Mouse (Mus musculus) liver, adult 2 months (tissue): Measurements from ENCODE around the gene Zfp384. TPM values are rescaled to one million over a fixed set of nuclear protein-coding genes. Genes with fewer than 3 reads are reported as not detected.
A peak's percentile ranks its signal among the peaks of the same experiment; 100 is the strongest.

Experiments used
- DNase-seq: peaks from one replicate; pipeline ENCODE4 v3.0.0-alpha.2; 2011; ENCODE audit warnings: low read depth, low spot score; ENCODE audit errors: extremely low read depth
- H3K27ac ChIP-seq: fragments of 200-500 bp; replicated peaks from 2 replicates; pipeline ENCODE4 v1.5.1; 2012; ENCODE audit warnings: low read depth, mild to moderate bottlenecking, control low read depth, inconsistent platforms, low read length; ENCODE audit not compliant: insufficient read depth
- H3K27me3 ChIP-seq: fragments of 200-500 bp; 2 replicates; pipeline ENCODE4 v1.6.1; 2012; ENCODE audit warnings: mild to moderate bottlenecking, moderate library complexity, low read length, inconsistent platforms; ENCODE audit not compliant: control insufficient read depth, insufficient read depth
- H3K36me3 ChIP-seq: fragments of 200-500 bp; 2 replicates; pipeline ENCODE4 v1.6.1; 2012; ENCODE audit warnings: low read length, inconsistent platforms; ENCODE audit not compliant: control insufficient read depth, insufficient read depth
- H3K4me1 ChIP-seq: fragments of 200-500 bp; 2 replicates; pipeline ENCODE4 v1.6.1; 2011; ENCODE audit warnings: low read length; ENCODE audit not compliant: control insufficient read depth, insufficient read depth
- H3K4me3 ChIP-seq: fragments of 200-500 bp; 2 replicates; pipeline ENCODE4 v1.5.1; 2011; ENCODE audit warnings: low read depth, mild to moderate bottlenecking, control low read depth, low read length, moderate library complexity; ENCODE audit not compliant: insufficient read depth
- H3K79me2 ChIP-seq: fragments of 200-500 bp; 2 replicates; pipeline ENCODE4 v1.6.1; 2012; ENCODE audit warnings: inconsistent platforms, mild to moderate bottlenecking, low read length, moderate library complexity; ENCODE audit not compliant: control insufficient read depth, insufficient read depth
- H3K9ac ChIP-seq: fragments of 200-500 bp; 2 replicates; pipeline ENCODE4 v1.6.1; 2012; ENCODE audit warnings: low read depth, mild to moderate bottlenecking, control low read depth, inconsistent platforms, low read length
- CTCF ChIP-seq: fragments of 200-500 bp; IDR thresholded peaks from 2 replicates; pipeline ENCODE4 v1.5.1; 2011; ENCODE audit warnings: low read depth, low read length, control low read depth
- POLR2A ChIP-seq: fragments of 200-500 bp; IDR thresholded peaks from 2 replicates; pipeline ENCODE4 v1.6.1; 2011; ENCODE audit warnings: low read length, control low read depth; ENCODE audit not compliant: insufficient read depth; ENCODE audit errors: extremely low read depth
- WGBS: fragments of 180-500 bp; shearing (Covaris S2); methylation state at CpG from one replicate; pipeline ENCODE4 v1.1.7; 2018; 5-methylcytosine and 5-hydroxymethylcytosine counted together
- polyA plus RNA-seq: library from polyadenylated mRNA; depleted of rRNA; stranded (reverse); fragments of >200 nt; gene quantifications from 2 replicates; pipeline ENCODE4 v1.2.3, GENCODE M21; 2012; rRNA removed
- total RNA-seq: library from RNA; depleted of rRNA; stranded (reverse); fragments of >200 nt; gene quantifications from 2 replicates; pipeline ENCODE4 v1.2.3, GENCODE M21; 2014; rRNA removed

Zfp384 gene
- total and polyA plus RNA-seq, 2 experiments: 7.6 to 34.7 TPM

GRCm38 (mm10) chr6:125073825-125074224 is 64.9 kb downstream of the Zfp384 start:
- Histone ChIP-seq H3K9ac (no peak overlapping the region), H3K4me3 (no peak overlapping the region), H3K4me1 (no peaks in the 10 kb centered on the region), H3K79me2 (no peaks in the 10 kb centered on the region), H3K27ac (no peak overlapping the region), H3K27me3 (no peaks in the 10 kb centered on the region), H3K36me3 (no peaks in the 10 kb centered on the region)
- WGBS: 67% methylated on average over 8 of the region's 8 CpGs
- no peak for DNase-seq
- TF ChIP-seq CTCF: no peak
- TF ChIP-seq POLR2A: no peak

- Histone ChIP-seq H3K27me3 (no peaks in the 10 kb centered on the region), H3K36me3 (no peaks in the 10 kb centered on the region), H3K4me1 (peaks cover 17% of the 10 kb centered on the region), H3K79me2 (no peaks in the 10 kb centered on the region), H3K27ac (no peak overlapping the region), H3K4me3 (peak overlapping the region; percentile 48; the same call in 1 of the 2 replicates), H3K9ac (peak overlapping the region; percentile 45)
- TF ChIP-seq CTCF: no peak
- no peak for TF ChIP-seq POLR2A
- WGBS: 27% methylated on average over 25 of the region's 25 CpGs
- no peak for DNase-seq
These were observed 72.4 kb downstream of the Zfp384 start for GRCm38 (mm10) chr6:125081394-125081793.

- DNase-seq: peak; percentile 84
- TF ChIP-seq CTCF (peak; percentile 87), POLR2A (0 out of 2 replicates have a peak, but pooled peaks have one; percentile 26)
- no peaks in the 10 kb centered on the region for H3K27me3 ChIP-seq
- H3K4me3 ChIP-seq: peak overlapping the region; percentile 48; the same call in 1 of the 2 replicates
- H3K79me2 ChIP-seq: no peaks in the 10 kb centered on the region
- peaks cover 17% of the 10 kb centered on the region for H3K4me1 ChIP-seq
- WGBS: 19% methylated on average over 45 of the region's 45 CpGs
- H3K9ac ChIP-seq: peak overlapping the region; percentile 45
- no peaks in the 10 kb centered on the region for H3K36me3 ChIP-seq
- peak overlapping the region; percentile 58 for H3K27ac ChIP-seq
These were observed 73.0 kb downstream of the Zfp384 start for GRCm38 (mm10) chr6:125081797-125082560.

- TF ChIP-seq POLR2A: no peak
- no peak for TF ChIP-seq CTCF
- Histone ChIP-seq H3K36me3 (no peaks in the 10 kb centered on the region), H3K9ac (no peak overlapping the region), H3K79me2 (no peaks in the 10 kb centered on the region), H3K4me3 (no peak overlapping the region), H3K27me3 (no peaks in the 10 kb centered on the region), H3K4me1 (peaks cover 23% of the 10 kb centered on the region), H3K27ac (peak overlapping the region; percentile 58)
- DNase-seq: peak; percentile 97
- 36% methylated on average over 7 of the region's 7 CpGs for WGBS
These were observed 73.9 kb downstream of the Zfp384 start for GRCm38 (mm10) chr6:125082801-125083386.

- Histone ChIP-seq H3K9ac (peak overlapping the region; percentile 8; the same call in 1 of the 2 replicates), H3K36me3 (no peaks in the 10 kb centered on the region), H3K79me2 (no peaks in the 10 kb centered on the region), H3K27ac (peak overlapping the region; percentile 40; the same call in 1 of the 2 replicates), H3K4me1 (peaks cover 31% of the 10 kb centered on the region), H3K27me3 (no peaks in the 10 kb centered on the region), H3K4me3 (no peak overlapping the region)
- peak; percentile 84 for DNase-seq
- 6% methylated on average over 4 of the region's 4 CpGs for WGBS
- TF ChIP-seq CTCF (peak; percentile 34; the same call in 1 of the 2 replicates), POLR2A (no peak)
These were observed 75.5 kb downstream of the Zfp384 start for GRCm38 (mm10) chr6:125084424-125084823.

Other genes with a start within 250 kb of the Zfp384 start
- gene Eno2, start 239.5 kb upstream of the Zfp384 start, total RNA-seq: 0.09 and 0.67 TPM in 2 replicates
- gene Eno2, start 239.5 kb upstream of the Zfp384 start, polyA plus RNA-seq: 0.19 and 0.34 TPM in 2 replicates
- gene Lrrc23, start 229.4 kb upstream of the Zfp384 start, total RNA-seq: not detected in 2 replicates
- gene Lrrc23, start 229.4 kb upstream of the Zfp384 start, polyA plus RNA-seq: not detected in 2 replicates
- gene Spsb2, start 200.5 kb upstream of the Zfp384 start, total RNA-seq: 9.9 and 14.1 TPM in 2 replicates
- gene Spsb2, start 200.5 kb upstream of the Zfp384 start, polyA plus RNA-seq: 20.1 and 21.6 TPM in 2 replicates
- gene Tpi1, start 194.8 kb upstream of the Zfp384 start, total RNA-seq: 422 and 433 TPM in 2 replicates
- gene Tpi1, start 194.8 kb upstream of the Zfp384 start, polyA plus RNA-seq: 491 and 524 TPM in 2 replicates
- gene Usp5, start 179.7 kb upstream of the Zfp384 start, total RNA-seq: 50.5 and 55.9 TPM in 2 replicates
- gene Usp5, start 179.7 kb upstream of the Zfp384 start, polyA plus RNA-seq: 47.9 and 49.3 TPM in 2 replicates
- gene Cdca3, start 179.6 kb upstream of the Zfp384 start, total RNA-seq: 1.1 and 3.2 TPM in 2 replicates
- gene Cdca3, start 179.6 kb upstream of the Zfp384 start, polyA plus RNA-seq: 2.1 and 2.6 TPM in 2 replicates
- gene Gnb3, start 168.9 kb upstream of the Zfp384 start, total RNA-seq: not detected in 2 replicates
- gene Gnb3, start 168.9 kb upstream of the Zfp384 start, polyA plus RNA-seq: not detected in 2 replicates
- 2.1 and 2.5 TPM in 2 replicates for gene P3h3, start 151.4 kb upstream of the Zfp384 start, total RNA-seq
- 2.5 and 3.0 TPM in 2 replicates for gene P3h3, start 151.4 kb upstream of the Zfp384 start, polyA plus RNA-seq
- 0.09 and 0.27 TPM in 2 replicates for gene Gpr162, start 145.2 kb upstream of the Zfp384 start, total RNA-seq
- 0.42 and 0.44 TPM in 2 replicates for gene Gpr162, start 145.2 kb upstream of the Zfp384 start, polyA plus RNA-seq
- 0.27 and 0.83 TPM in 2 replicates for gene Cd4, start 120.9 kb upstream of the Zfp384 start, total RNA-seq
- 0.19 and 0.46 TPM in 2 replicates for gene Cd4, start 120.9 kb upstream of the Zfp384 start, polyA plus RNA-seq
- 0.09 and 0.13 TPM in 2 replicates for gene Lag3, start 97.4 kb upstream of the Zfp384 start, total RNA-seq
- 0.39 and 0.67 TPM in 2 replicates for gene Lag3, start 97.4 kb upstream of the Zfp384 start, polyA plus RNA-seq
- 80.7 and 101 TPM in 2 replicates for gene Ptms, start 89.0 kb upstream of the Zfp384 start, total RNA-seq
- 2,256 and 3,281 TPM in 2 replicates for gene Ptms, start 89.0 kb upstream of the Zfp384 start, polyA plus RNA-seq
- 74.6 and 101 TPM in 2 replicates for gene Mlf2, start 77.8 kb upstream of the Zfp384 start, total RNA-seq
- gene Mlf2, start 77.8 kb upstream of the Zfp384 start, polyA plus RNA-seq: 265 and 285 TPM in 2 replicates
- gene Cops7a, start 43.6 kb upstream of the Zfp384 start, total RNA-seq: 35.8 and 46.6 TPM in 2 replicates
- gene Cops7a, start 43.6 kb upstream of the Zfp384 start, polyA plus RNA-seq: 165 and 170 TPM in 2 replicates
- gene Pianp, start 12.5 kb upstream of the Zfp384 start, total RNA-seq: 0.13 TPM in 1 of 2 replicates, not detected in the other
- 0.77 and 1.4 TPM in 2 replicates for gene Pianp, start 12.5 kb upstream of the Zfp384 start, polyA plus RNA-seq
- gene Ing4, start 30.6 kb downstream of the Zfp384 start, total RNA-seq: 15.8 and 16.3 TPM in 2 replicates
- 23.2 and 27.0 TPM in 2 replicates for gene Ing4, start 30.6 kb downstream of the Zfp384 start, polyA plus RNA-seq
- gene Acrbp, start 40.5 kb downstream of the Zfp384 start, total RNA-seq: 3.2 and 4.1 TPM in 2 replicates
- gene Acrbp, start 40.5 kb downstream of the Zfp384 start, polyA plus RNA-seq: 6.6 and 7.8 TPM in 2 replicates
- gene Lpar5, start 58.8 kb downstream of the Zfp384 start, total RNA-seq: 0.27 TPM in 1 of 2 replicates, not detected in the other
- 0.42 and 1.2 TPM in 2 replicates for gene Lpar5, start 58.8 kb downstream of the Zfp384 start, polyA plus RNA-seq
- gene Chd4, start 86.8 kb downstream of the Zfp384 start, total RNA-seq: 30.0 and 30.5 TPM in 2 replicates
- gene Chd4, start 86.8 kb downstream of the Zfp384 start, polyA plus RNA-seq: 14.0 and 14.4 TPM in 2 replicates
- 8.2 and 9.7 TPM in 2 replicates for gene Nop2, start 122.8 kb downstream of the Zfp384 start, total RNA-seq
- 7.7 and 11.0 TPM in 2 replicates for gene Nop2, start 122.8 kb downstream of the Zfp384 start, polyA plus RNA-seq
- gene Iffo1, start 136.1 kb downstream of the Zfp384 start, total RNA-seq: 2.5 and 2.6 TPM in 2 replicates
- gene Iffo1, start 136.1 kb downstream of the Zfp384 start, polyA plus RNA-seq: 7.5 and 9.9 TPM in 2 replicates
- 1,072 and 1,474 TPM in 2 replicates for gene Gapdh, start 157.3 kb downstream of the Zfp384 start, total RNA-seq
- gene Gapdh, start 157.3 kb downstream of the Zfp384 start, polyA plus RNA-seq: 2,601 and 2,951 TPM in 2 replicates
- gene Ncapd2, start 182.6 kb downstream of the Zfp384 start, total RNA-seq: 2.4 and 4.6 TPM in 2 replicates
- gene Ncapd2, start 182.6 kb downstream of the Zfp384 start, polyA plus RNA-seq: 3.5 and 5.3 TPM in 2 replicates
- 43.0 and 44.0 TPM in 2 replicates for gene Mrpl51, start 182.7 kb downstream of the Zfp384 start, total RNA-seq
- 69.8 and 72.4 TPM in 2 replicates for gene Mrpl51, start 182.7 kb downstream of the Zfp384 start, polyA plus RNA-seq
- 1.5 and 2.0 TPM in 2 replicates for gene Vamp1, start 206.4 kb downstream of the Zfp384 start, total RNA-seq
- gene Vamp1, start 206.4 kb downstream of the Zfp384 start, polyA plus RNA-seq: 3.8 and 5.5 TPM in 2 replicates
- gene Tapbpl, start 222.7 kb downstream of the Zfp384 start, total RNA-seq: 15.0 and 16.5 TPM in 2 replicates
- gene Tapbpl, start 222.7 kb downstream of the Zfp384 start, polyA plus RNA-seq: 18.2 and 19.0 TPM in 2 replicates
- 0.47 and 0.65 TPM in 2 replicates for gene Cd27, start 227.9 kb downstream of the Zfp384 start, total RNA-seq
- 0.60 and 0.87 TPM in 2 replicates for gene Cd27, start 227.9 kb downstream of the Zfp384 start, polyA plus RNA-seq